Mouse (Mus musculus) c-Kit-positive CD71-positive TER-119-positive erythroid progenitor cells, embryonic 14.5 days (primary cell): Measurements from ENCODE around the gene Pomgnt2.

Experiments
- DNase-seq: peaks from one replicate; pipeline ENCODE4 v3.0.0-alpha.2; 2013; ENCODE audit warnings: low spot score

Pomgnt2 gene

GRCm38 (mm10) chr9:122012816-122013215 is 15.9 kb upstream of the Pomgnt2 start:
- DNase-seq = no peak

DNA sequence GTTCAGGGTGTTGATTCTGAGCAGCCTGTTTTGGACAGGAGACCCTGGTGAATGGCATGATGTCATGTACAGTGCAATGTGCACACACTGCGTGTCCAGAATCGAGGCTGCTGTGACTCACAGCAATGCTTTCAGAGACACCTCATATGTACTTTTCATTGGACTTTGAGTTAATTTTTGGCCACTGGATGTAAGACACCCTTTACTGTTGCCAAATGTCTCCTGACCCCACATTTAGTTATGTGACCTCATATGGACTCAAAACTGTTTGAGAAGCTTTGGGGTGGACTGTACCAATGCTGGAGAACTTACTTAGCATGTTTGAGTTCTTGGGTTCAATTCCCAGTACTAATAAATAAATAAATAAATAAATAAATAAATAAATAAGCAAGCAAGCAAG is 13.8 kb upstream of the Pomgnt2 start:
- DNase-seq = no peak

- DNase-seq = no peak
Measured at GRCm38 (mm10) chr9:122008876-122009275, 12.0 kb upstream of the Pomgnt2 start.

- DNase-seq = no peak
Measured at GRCm38 (mm10) chr9:122006609-122007008, 9.7 kb upstream of the Pomgnt2 start.

DNA sequence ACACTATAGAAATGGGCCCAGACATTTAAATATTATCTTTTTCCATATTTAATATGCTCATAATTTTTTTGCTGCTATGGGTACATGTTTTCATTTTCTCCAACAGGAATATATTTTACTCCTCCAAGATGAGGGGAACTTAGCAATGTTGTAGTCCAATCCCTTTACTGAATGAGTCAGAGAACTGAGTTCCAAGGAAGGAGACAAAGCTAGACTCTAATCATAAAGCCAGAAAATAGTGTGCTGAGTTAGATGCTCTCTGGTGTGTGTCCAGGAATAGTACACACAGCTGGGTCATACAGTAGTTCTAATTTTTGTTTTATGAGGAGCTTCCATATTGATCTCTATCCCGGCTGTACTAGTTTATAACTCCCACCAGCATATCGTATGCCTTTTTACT is 9.3 kb upstream of the Pomgnt2 start:
- no peak for DNase-seq

DNA sequence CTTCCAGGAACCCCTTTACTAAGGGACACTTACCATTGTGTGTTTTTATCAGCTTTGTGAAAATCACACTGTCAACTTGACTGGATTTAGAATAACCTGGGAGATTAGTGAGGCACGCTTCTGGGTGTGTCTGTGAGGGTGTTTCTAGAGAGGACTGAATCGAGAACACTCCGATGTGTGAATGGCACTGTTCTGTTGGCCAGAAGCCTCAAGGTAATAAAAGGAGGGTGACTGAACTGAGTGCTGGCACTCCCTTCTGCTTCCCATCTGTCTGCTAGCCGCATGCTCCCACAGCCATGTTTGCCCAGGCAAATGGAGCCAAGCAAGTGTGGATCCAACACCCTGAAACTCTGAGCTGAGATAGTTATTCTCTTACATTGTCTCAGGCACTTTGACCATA is 1.1 kb upstream of the Pomgnt2 start:
- no peak for DNase-seq

- DNase-seq = no peak
Measured at GRCm38 (mm10) chr9:121995508-121996131, 1.3 kb downstream of the Pomgnt2 start.

DNA sequence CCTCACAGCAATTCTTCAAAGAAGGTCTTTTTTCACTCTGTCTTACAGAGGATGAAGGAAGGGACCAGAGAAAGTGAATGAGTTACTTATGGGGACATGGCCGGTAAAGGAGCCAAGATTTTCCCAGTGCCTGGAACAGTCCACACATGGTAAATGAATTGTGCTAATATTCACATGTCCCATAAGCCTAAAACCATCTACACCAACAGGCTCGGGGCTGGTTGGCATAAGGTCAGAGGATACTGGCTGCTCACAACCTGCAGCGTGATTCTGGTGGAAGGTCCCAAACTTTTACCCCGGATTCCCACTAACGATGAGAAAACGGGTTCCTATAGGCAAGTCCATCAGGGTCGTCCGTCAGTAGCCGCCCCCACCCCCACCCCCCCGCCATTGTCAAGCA is 1.8 kb downstream of the Pomgnt2 start:
- no peak for DNase-seq

DNA sequence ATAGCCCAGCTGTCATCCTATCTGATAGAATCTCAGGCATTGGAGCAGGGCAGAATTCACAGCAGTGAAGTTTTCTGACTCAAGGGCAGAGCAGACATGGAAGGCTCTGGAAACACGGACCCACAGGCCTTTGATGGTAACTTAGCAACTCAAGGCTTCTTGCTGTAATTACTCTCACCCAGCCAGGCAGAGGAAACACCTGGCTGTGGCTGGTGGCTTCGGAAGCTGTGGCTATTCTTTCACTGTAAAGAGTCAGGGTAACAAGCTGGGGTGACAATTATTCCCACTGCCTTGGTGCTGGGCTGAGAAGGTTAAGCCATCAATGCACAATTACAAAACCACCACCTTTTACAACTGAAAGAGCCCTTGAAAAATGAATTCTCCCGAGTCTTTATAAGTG is 3.9 kb downstream of the Pomgnt2 start:
- DNase-seq = no peak

- DNase-seq = no peak
Measured at GRCm38 (mm10) chr9:121991041-121991440, 5.9 kb downstream of the Pomgnt2 start.

GRCm38 (mm10) chr9:121989536-121989935 is 7.4 kb downstream of the Pomgnt2 start:
- DNase-seq = no peak

GRCm38 (mm10) chr9:121988910-121989309 is 8.0 kb downstream of the Pomgnt2 start:
- no peak for DNase-seq

GRCm38 (mm10) chr9:121984465-121985461 is 12.1 kb downstream of the Pomgnt2 start:
- DNase-seq = peak; percentile 47

DNA sequence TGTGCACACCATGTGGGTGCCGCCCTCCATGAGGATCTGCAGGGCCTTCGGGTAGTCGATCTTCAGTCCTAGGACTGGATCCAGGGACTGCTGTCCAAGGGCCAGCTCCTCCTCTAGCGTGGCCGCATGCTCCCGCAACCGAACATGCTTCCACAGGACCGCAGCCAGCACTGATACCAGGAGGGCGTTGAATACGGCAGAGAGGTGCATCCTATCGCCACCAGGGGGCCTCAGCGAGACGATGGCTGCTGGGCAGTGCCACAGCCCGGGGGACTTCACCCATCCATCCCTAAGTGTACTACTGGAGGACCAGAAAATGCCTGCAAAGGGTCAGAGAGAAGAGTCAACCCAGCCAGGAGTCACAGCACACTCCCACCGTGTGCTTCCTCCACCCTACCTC is 13.4 kb downstream of the Pomgnt2 start:
- DNase-seq = peak; percentile 18

DNA sequence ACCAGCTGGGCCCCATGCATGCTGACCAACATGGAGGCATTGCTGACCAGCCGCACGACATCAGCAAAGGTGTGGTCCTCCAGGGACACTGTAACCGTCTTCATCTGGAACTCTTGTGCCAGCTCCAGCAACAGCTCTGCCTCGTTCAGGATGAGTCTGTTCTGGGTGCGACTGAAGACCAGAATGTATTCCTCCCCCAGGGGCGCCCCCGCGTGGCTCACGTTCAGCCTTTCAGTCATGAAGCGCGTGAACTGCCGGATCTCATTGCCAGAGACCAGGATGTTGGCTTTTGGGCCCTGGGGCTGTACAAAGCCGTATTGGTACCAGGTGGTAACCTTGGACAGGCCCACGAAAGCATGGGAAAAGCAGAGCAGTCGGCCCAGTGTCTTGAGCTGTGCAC is 14.2 kb downstream of the Pomgnt2 start:
- no peak for DNase-seq

GRCm38 (mm10) chr9:121982214-121982613 is 14.7 kb downstream of the Pomgnt2 start:
- no peak for DNase-seq

DNA sequence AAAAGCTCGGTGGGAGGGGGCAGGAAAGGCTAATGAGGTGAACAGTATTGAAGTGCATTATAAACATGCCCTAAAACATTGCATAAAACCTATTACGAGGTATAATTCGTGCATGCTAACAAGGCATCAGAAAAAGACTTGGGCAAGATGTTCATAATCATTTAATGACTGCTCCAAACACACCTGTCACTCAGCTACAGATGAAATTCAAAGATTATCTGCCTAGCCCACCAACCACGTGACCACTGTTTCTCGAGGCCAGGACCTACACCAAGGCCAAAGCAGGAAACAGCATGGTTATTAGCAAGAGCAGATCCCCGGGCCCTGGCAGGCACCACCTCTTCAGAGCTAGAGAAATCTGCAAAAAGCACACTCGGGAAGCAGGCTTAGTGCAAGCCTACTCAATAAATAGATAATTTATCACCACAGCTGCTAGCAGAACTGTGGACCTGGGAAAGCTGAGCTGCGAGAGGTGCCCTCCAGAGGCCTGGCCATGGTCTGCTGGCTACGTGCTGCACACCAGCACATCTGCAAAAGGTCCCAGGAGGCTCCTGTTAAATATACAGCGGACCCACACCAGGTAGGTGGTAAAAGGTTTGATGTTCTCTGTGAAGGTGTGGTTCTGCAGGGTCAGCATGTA is 15.3 kb downstream of the Pomgnt2 start:
- no peak for DNase-seq

DNA sequence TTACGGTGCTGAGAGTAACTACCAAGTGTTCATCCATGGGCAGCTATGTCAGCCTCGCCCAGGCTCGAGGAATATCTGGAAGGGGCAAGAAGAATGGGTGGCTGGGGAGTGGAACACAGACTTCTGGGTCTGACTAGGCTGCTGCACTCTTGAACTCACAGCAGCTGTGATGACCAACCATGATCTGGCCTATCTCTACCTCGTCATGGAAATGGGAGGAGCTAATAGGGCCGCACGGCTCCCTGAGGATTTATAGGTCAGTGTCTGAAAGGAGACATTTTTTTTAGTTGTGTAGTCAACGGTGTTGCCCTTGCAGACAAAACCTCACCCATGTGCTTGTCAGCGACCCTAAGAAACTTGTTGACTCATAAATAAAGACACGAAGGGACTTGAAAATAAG is 15.9 kb downstream of the Pomgnt2 start:
- no peak for DNase-seq

- DNase-seq = no peak
Measured at GRCm38 (mm10) chr9:121975321-121975720, 21.6 kb downstream of the Pomgnt2 start.

- no peak for DNase-seq
Measured at GRCm38 (mm10) chr9:121974141-121974986, 22.5 kb downstream of the Pomgnt2 start.

- no peak for DNase-seq
Measured at GRCm38 (mm10) chr9:121973207-121973606, 23.7 kb downstream of the Pomgnt2 start.

- no peak for DNase-seq
Measured at GRCm38 (mm10) chr9:121969841-121970381, 27.0 kb downstream of the Pomgnt2 start.
